Mouse (Mus musculus) retina, embryonic 14.5 days (tissue): ENCODE data around the gene Poc1a.

Experiments used
- DNase-seq: peaks from one replicate; pipeline ENCODE4 v3.0.0-alpha.2; 2015; ENCODE audit warnings: low spot score

Gene Poc1a

DNA sequence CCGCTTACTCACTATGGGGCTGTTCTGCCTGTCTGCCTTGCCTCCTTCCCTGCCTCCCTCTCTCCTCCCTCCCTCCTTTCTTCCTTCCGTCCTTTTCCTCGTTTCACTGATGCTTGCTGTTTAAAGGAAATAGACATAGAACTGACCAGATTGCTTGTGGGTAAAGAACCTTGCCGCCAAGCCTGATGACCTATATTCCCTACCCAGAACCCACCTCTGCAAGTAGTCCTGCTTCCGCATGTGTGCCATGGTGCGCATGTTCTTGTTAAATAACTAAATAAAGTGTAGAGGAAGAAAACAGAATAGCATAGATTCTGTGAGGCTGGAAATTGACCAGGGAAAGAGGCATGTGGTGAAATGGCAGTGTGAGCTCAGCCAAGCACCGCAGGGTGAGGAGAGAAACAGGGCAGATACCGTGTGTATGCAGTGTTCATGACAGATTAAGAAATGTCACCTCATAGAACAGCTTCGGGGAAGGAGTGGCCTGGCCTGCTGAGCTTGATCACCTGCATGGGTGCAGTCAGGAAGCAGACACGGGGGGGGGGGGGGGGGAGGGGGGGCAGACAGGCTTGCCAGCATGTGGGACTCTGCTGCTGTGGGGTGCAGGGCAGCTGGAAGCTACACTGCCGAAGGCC lies 20.7 kb downstream of the Poc1a start:
- no peak for DNase-seq

DNA sequence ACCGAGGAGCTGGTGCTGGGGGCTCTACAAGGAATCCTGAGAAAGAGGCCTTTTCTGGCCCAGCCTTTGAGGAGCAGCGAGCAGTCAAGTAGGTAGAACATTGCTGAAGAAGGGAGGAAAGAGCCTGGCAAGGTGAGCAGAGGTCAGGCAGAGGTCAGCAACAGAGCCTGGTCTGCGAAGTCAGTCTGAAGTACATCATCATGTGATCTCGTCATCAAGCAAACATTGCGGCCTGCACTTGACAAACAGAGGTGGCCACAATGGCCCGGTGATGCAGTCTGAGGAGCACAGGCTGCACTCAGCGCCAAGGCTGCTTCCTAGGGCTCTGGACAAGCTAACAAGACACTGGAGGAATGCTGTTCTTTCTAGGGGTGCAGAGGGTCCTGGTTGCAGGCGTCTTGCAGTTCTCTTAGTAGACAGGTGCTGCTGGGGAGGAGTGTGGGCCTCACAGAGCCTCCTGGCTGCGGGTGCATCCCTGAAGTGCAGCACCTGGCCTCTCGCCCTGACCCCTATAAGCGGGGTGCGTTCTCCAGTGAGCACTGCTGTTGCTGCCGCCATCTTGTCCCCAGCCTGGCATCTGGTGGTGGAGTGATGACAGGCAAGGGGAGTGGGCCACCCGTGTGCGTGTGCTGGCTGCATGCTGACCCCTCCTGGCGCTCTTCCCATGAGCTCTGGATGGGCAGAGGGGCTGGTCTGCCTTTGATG lies 21.7 kb downstream of the Poc1a start:
- no peak for DNase-seq

DNA sequence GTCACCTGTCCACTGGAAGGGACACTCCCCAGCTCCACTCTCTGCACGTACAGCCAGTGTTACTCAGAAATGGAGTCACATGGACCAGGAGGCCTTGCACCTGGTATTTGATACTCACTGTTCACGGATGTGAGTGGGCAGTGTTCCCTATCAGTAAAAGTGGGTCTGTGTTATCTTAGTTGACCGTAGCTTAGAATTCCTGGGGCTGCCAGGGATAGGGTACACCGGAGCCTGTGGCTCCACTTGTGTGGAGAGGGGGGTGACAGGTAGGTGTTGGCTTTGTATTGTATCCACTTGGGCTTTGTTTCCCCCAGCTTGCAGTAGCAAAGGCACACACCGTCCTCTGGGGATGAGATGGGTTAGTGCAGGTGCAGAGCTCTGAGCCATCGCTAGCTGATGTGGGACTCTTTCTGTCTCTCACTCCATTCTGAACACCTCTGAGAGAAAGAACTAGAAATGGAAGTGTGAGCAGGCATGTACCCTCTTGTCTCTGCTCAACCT lies 22.6 kb downstream of the Poc1a start:
- no peak for DNase-seq

DNA sequence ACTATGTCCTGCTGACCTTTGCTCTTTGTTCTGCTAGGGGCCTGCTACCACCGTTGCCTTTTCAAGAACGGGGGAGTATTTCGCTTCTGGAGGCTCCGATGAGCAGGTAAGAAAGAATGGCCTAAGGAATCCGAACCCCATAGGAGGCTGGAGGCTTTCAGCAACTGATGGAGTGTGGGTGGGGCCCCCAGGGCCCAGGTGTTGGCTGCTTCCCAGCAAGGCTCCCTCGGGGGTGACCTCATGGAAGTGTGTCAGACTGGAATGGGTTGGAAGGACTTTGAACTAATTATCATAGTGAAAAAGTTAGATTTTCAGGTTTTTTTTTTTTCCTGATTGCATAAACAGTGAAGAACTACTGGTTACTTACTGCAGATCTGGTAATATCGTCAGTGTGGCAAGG lies 24.4 kb downstream of the Poc1a start:
- DNase-seq: no peak

DNA sequence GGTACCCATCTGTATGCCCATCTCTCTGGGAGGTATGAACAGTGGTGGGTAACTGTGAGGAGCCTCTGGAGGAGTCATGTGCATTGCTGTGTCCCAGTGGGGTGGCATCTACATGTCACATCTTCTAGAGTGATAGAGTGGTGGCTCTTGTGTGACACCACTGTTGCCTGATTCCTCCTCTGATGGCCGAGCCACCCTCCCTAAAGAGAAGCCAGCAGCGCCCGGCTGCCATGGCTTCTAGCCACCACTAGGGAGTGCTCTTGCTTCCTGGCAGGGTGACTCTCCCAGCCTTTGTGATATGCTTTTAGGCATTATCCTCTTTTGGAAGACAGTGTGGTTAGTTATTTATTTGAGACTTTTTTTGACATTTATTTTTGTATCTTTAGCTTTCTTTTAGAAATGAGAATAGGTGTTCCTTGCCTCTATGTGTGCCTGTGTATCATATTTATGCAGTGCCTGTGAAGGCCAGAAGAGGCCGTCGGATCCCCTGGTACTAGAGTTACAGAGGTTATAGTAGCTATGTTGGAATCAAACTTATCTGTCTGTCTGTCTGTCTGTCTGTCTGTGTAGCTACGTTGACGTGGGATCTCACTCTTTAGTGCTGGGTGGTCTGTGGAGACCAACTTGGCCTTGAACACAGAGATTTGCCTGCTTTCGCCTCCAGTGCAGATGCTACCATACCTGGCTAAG lies 25.9 kb downstream of the Poc1a start:
- peak; percentile 85 for DNase-seq

DNA sequence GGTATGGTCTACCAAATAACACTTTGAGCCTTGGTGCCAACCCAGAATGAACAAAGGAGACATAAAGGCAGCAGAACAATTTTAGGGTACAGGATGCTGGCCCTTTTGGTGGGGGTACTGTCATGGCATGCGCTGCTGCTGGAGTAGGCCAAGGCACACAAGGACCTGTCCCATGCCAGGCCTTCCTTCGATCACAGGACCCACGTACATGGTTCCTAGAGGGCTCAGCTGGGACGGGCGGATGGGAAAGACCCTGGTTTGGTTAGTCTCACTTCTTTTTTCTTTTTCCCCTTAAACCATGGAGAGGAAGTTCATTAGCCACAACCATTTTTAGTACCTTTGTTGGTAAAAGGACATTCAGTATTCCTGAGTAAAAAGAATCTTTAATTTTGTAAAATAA lies 27.3 kb downstream of the Poc1a start:
- no peak for DNase-seq

DNA sequence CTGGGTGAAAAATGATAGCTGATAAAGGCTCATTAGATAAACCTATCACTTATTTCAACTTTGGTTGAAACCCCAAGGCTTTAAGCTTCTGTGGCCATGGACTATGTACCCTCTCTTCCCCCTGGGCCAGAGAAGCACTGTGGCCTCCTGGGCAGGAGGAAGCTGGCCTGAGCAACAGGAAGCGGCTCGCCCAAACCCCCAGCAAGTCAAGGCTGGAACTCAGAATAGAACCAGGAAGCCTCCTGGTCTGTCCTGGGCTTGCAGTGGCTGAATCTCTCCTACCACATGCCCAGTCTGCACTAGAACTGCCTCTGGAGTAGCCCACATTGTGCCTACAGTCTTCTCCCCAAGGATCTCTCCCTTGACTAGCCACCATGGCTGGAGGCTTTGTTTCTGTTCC lies 27.7 kb downstream of the Poc1a start:
- no peak for DNase-seq

DNA sequence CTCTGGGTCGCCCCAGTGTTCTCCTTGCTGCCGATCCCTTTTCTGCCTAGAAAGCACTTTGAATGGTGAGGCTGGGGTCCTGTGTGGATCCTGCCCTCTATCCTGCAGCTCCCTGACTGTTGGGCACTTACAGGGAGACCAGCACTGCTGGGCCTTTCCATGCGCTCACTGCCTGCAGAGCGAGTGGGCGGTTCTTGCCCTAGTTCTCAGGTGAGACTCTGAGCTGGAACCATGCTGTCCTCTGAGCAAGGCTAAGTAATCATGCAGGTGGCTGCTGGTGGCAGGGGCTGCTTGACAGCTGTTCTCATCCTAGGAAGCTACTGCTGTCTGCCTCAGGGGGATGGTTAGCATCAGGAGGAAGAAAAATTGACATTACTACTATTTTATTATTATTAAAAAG lies 28.1 kb downstream of the Poc1a start:
- DNase-seq: no peak

DNA sequence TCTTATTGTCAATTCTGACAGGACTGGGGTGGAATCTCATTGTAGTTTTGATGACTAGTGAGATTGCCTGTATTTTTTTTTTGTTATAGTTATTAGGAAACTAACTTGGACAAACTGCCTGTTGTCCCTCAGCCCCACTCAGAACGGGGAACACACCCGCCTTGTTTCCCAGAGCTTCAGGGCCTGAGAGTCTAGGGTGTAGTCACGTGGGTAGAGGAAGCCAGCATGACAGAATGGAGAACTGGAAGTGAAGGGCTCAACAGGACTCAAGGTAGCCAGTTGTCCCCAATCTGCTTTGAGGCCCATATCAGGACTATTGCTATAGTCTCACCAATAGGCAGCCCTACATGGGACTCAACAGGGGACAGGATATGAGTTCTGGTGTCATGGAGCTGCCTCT lies 29.0 kb downstream of the Poc1a start:
- no peak for DNase-seq

DNA sequence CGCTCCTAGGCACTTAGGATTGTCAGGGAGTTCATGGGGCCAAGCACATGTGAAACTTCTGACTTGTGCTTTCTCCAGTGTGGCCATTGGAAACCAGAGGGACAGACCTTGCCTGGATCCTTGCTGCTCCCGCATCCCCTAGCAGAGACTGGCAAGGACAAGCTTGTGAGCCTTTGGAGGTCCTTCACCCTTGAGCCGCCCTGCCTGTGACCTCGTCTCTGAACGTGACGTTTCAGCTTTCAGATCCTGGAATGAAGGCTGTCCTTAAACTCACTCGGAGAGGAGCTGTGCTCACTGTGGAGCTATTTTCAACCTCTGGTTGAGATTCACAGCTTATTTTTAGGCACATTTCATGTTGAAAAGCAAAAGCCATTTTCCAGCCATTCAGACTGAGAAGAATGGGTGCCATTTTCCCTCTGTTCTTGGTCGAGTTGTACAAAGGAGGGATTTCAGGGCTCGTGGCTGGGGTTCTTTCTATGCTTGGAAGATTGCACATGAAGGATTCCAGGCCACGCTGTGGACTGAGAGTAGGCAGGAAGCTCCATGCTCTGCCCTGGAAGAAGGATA lies 30.8 kb downstream of the Poc1a start:
- no peak for DNase-seq

DNA sequence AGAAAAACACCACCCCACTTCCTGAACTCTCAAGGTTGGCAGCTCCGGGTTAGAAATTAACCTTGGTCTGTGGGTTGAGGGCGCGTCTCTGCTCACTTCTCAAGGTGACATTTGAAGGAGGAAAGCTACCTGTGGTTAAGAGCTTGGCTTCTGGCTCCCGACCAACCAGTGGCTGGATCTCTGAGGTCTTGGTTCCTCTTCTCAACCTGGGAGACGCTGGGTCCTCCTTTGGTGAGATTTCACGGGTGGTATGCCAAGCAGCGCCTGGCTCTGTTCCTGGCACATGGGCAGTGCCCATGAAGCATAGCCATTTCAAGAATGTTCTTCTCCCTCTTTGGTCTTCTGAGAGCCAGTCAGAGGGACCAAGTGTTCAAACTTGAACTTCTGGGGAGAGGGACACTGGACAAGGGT lies 32.1 kb downstream of the Poc1a start:
- no peak for DNase-seq

DNA sequence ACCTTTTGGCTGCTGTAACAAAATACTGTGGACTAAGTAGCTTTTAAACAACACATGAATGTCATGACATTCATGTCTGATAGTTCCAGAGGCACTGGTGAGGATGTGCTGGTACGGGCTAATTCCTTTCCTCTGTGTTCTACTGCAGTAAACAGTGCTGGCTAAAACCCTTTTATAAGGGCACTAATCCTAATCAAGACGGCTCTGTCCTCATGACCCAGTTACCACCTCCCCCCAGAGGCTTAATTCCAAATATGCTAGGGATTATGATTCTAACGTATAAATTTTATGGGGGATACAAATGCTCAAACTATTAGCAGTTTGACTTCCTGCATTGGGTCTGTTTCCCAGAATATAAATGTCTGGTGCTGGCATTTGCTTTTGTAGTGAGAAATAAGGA lies 33.3 kb downstream of the Poc1a start:
- no peak for DNase-seq

DNA sequence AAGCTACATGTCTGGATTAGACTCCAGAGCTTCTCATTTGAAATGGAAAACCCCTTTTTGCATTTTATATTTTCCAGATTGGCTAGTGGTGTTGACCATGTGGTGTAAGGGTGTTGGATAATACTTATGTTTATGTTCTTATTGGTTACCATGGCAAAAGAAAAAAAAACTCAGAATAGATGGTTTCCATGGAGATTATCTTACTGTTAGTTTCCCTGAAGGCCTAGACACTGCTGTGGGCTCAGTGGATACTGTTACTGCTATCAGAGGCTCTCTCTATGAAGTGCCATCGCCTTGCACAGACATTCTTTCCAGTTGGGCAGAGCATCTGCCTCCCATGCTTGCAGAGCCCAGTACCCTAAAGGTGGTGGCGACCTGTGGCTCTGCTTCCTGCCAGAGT lies 37.2 kb downstream of the Poc1a start:
- DNase-seq: no peak

DNA sequence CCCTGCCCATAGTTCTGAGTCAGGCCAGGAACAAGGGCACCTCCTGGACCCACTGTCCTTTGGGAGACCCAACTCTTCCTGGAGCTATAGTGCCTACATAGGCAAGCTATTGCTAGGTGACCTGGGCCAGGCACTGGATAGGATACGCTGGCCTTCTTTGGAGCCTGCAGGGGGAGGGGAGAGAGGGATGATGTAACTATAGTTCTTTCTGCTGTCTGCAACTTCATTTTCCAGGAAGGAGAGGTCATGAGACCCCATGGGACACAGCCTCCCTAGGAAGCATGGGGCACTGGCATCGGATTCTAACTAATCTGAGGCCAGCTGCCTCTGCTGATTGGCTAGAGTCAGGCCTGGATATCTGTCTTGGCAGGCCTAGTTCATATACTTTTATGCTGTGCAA lies 38.2 kb downstream of the Poc1a start:
- DNase-seq: no peak

DNA sequence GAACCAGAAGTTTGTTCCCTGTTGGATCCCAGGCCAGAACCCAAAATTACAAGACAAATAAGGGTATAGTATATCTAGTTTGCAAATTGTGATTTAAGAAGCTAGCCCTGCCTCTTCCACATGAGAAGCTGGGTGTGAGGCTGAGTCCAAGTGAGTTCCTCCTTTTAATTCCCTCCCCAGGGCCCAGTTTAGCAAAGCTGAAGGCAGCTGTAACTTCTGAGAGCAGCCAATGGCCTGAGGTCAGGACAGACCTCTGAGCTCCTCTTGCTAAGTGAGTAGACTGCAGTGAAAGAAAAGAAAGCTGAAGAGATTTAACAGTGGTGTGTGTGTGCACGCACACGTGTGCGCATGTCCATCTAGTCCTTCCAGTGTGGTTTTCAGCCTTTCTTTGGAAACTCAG lies 41.6 kb downstream of the Poc1a start:
- no peak for DNase-seq

DNA sequence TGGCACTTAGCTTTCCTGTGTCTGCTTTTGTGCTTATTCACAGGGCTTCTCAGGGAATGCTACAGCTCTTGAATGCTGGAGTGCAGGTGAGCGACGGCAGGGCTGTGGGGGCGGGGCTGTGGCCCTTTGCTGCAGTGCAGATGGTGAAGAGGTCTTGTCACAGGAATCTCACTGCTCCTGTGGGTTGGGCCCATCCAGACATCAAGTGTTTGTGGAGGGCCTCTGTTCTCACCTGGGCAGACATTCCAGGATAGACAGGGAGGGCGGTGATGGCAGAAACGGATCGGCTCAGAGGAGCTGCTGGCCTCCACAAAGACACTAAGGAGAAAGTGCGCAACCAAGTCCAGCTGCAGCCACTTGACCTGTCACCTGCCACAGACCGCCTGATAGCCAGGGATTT lies 45.4 kb downstream of the Poc1a start:
- no peak for DNase-seq

DNA sequence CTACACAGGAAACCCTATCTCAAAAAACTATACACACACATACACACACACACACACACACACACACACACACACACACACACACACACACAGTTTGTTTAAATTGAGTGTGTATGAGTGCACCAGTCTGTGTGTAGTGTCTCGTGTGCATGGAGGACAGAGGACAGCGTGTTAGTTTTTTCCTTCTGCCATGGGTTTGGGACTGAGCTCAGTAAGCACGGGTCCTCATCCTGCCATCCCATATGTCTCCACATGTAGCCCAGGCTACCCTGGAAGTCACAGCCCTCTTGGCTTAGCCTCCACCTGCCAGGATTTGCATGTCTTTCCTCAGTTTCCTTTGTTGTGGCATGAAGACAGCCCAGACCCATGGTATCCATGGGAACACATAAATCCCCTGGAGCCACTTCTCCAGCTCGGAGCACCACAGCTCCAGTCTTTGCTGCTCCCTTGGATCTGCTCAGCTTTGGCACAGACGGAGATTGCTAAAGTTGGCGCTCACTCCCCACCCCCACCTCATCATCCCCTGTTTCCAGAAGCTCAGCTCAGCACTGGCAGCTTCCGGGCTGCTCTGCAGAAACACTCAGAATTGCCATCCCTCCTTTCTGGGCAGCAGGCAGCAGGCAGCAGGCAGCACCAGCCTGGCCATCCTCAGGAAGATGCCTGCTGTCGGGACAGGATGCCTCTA lies 46.4 kb downstream of the Poc1a start:
- DNase-seq: no peak

DNA sequence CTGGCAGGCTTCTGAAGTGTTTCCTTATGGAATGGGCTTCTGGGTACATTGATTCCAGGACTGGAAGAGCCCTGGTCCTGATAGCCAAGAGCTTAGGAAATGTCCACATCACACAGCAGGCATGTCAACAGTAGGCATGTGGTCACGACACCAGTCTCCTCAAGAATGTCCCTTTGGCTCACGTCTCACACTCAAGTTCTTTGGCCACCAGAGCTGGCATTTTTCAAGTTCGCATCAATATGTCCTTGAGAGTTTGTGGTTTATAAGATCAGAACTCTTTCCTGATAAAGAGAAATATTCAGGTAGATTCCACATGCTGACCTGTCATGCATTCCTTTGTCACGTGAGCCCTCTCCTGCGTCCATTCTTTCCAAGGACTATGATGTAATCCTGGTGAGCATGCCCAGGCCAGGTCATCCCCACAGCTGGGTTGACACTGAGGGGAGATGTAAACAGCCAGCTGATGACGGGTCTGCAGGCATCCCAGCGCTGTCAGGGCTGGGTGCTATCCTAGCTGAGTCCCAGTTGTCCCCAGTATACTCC lies 47.3 kb downstream of the Poc1a start:
- DNase-seq: no peak

DNA sequence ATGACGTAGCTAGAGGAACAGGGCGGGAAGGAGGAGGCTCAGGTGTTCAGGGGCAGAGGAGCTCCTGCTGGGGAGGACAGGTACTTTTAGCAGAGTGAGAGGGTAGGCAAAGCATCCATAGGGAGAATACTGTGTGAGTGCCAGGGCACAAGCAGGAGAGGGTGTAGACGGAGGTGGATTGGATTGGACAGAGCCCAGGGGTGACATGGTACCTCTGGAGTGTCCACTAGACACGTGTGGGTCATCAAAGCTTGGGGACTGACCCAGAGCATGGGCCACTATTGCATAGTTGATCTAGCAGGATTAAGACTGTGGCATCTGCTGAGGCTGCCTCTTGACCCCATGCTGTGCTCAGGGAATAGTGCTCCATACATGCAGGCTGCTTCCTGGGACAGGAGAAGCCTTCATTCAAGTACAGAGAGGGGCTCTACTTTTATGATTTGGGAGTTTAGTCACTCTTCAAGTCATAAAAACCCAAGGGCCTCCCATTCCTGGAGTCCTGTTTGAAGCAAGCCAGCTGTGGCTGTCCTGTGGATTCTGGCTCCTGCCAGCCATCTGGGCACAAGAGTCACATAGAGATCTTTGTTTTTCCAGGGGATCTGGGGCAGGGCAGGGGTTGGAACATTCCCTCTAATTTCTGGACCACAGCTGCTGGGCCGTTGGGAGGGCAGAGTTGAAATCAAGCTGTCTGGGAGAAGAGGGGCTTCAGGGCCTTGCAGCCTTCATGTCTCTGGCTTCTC lies 48.1 kb downstream of the Poc1a start:
- no peak for DNase-seq

DNA sequence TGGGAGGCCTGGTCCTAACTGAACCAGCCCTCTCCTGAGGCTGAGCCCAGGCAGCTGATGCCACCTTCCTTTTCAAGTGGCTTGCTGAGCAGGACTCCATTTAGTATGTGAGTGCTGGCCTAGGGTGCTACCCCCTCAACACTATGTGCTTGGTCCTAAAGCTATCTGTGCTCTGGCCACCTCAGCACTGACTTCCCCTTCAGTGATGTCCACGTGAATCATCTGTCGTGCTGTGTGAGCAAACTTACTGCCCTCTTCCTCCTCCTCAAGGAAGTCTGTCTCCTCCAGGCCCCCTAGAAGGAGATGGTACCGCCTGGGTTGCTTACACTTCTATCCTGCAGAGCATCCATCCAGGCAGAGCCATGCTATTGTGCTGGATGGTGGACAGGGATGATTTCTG lies 51.9 kb downstream of the Poc1a start:
- DNase-seq: no peak

DNA sequence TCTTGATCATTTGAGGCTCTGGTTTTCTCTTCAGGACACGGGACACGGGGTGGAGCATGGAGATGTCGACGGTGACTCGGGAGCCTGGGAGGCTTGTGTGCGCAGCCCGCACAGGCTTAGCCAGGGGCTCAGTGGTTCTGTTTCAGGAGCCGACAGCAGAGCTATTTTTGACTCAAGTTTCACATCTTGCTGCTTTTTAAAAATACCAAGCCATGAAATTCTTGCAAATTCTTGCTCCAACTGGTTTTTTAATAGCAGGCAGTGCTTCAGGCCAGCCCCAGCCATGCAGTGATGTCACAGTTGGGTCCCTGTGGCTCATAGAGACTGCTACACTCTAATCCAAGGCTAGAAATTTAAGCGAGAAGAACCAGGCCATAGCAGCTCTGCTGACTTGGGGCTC lies 56.8 kb downstream of the Poc1a start:
- no peak for DNase-seq
